Mouse (Mus musculus) left cerebral cortex, postnatal 10 days (tissue): ENCODE results near the gene Sec1. TPM values are rescaled to one million over a fixed set of nuclear protein-coding genes. Genes with fewer than 3 reads are reported as not detected.

Source experiments
- DNase-seq, 2 experiments: peaks; one replicate each; pipeline ENCODE4 v3.0.0; 2021 to 2022; ENCODE audit warnings: low spot score in 2 of 2, mixed read lengths in 1 of 2; ENCODE audit errors: extremely low spot score in 1 of 2
- intact Hi-C: fragments of 180-260 bp; cut with DNase I; formaldehyde crosslinking; loops from one replicate; pipeline ENCODE4 v1.15.1; 2025
- total RNA-seq, 2 experiments: library from RNA; stranded (reverse); gene quantifications; 2 replicates each; pipeline ENCODE4 v1.2.3; 2021

Gene Sec1
- under 1 TPM; 0.34 to 0.39 TPM for total RNA-seq

GRCm38 (mm10) chr7:45693921-45694591 is at the start of gene Sec1:
TSS of gene Sec1 (minus strand) at chr7:45694402.
- peak in 1 of 2 experiments; percentile 36 for DNase-seq
- intact Hi-C loops: loop anchor here (5.0 kb wide), 1 partner anchor 87 kb away; no protein-coding TSS in a partner anchor

GRCm38 (mm10) chr7:45742338-45742737 is 48.1 kb upstream of the Sec1 start:
- DNase-seq: peak in 1 of 2 experiments; percentile 70
- intact Hi-C loops: loop anchor here (5.0 kb wide), 2 partner anchors 40 to 195 kb away; partner anchors contain the start of genes Lmtk3 and Sult2b1

- intact Hi-C loops: loop anchor here (5.0 kb wide), 2 partner anchors 41 to 196 kb away; partner anchors contain the start of genes Lmtk3 and Sult2b1
- DNase-seq: no peak
Observed at GRCm38 (mm10) chr7:45741777-45742176, 47.6 kb upstream of the Sec1 start.

DNA sequence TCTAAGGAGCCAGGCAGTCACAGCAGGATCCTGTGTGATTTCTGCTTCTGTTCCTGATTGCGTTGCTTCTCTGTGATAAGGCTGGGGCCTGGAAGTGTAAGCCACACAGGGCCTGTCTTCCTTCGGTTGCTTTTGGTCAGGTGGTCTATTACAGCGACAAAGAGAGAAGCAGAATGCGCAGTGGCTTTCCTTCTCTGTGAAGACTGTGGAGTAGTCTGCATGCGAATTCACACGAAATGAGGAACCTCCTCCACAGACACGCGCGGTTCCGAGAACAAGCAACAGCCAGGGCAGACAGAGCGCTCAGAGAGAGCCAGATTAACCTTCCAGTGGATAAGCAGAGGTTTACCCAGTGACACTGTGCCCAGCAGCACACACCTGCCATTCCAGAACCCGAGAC is 47.1 kb upstream of the Sec1 start:
- no peak for DNase-seq
- intact Hi-C loops: loop anchor here (5.0 kb wide), 2 partner anchors 41 to 196 kb away; partner anchors contain the start of genes Lmtk3 and Sult2b1

- no peak for DNase-seq
- intact Hi-C loops: loop anchor here (2.0 to 5.0 kb wide), 3 partner anchors 42 to 197 kb away; partner anchors contain the start of genes Lmtk3 and Sult2b1
Observed at GRCm38 (mm10) chr7:45739820-45740219, 45.6 kb upstream of the Sec1 start.

- DNase-seq: peak; percentile 84 to 86
- intact Hi-C loops: loop anchor here (2.0 kb wide), 1 partner anchor 62 kb away; no protein-coding TSS in a partner anchor
Observed at GRCm38 (mm10) chr7:45739162-45739763, 45.1 kb upstream of the Sec1 start.

DNA sequence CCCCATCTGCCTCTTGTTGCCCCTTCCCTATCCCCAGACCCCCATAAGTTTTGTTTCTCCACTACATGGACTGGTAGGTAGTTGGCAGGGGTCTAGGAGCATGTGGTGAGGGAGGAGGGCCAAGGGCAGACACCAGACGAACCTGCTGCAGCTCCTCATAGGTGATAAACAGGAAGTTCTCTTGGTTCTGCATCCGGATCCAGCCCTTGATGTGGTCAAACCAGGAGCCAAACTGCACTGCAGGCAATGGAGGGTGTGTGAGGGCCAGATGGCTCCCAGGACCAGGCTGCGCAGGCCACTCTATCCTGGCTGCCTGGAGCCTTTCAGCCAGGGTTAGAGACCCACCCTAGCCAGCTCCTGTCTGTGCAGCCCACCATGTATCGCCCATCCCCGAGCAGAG is 39.3 kb upstream of the Sec1 start:
- intact Hi-C loops: no loop called here
- no peak for DNase-seq

DNA sequence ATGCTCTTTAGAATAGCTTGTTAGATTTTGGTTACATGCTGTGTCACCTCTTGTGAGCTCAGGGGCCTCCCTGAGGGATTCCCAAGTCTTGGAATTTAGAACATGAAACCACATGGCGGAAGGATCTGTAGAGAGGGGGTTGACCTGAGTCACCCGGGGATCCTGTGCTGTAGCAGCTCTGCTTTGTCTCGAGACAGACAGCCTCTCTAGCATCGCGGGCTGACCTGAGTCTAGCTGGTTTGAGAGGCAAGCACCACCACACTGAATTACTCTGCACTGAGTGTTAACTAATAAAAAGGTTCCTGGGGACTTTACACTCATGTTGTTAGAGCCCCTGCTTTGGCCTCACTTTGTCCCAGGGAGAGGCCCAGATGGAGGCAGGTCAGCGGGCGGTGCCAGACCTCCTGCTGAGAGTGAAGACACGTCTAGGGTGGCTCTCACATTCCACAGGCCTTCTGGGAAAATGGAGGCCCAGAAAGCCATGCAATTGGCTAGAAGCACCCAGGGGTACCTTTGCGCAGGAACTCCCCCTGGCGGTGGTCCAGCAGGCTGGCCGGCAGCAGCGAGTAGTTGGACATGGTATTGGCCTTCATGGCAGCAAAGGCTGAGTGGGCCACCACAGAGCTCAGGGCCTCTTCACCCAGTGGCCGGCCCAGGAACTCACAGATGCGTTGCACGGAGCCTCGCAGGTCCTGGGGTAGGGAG is 36.7 kb upstream of the Sec1 start:
- intact Hi-C loops: no loop called here
- peak in 1 of 2 experiments; percentile 76 for DNase-seq

DNA sequence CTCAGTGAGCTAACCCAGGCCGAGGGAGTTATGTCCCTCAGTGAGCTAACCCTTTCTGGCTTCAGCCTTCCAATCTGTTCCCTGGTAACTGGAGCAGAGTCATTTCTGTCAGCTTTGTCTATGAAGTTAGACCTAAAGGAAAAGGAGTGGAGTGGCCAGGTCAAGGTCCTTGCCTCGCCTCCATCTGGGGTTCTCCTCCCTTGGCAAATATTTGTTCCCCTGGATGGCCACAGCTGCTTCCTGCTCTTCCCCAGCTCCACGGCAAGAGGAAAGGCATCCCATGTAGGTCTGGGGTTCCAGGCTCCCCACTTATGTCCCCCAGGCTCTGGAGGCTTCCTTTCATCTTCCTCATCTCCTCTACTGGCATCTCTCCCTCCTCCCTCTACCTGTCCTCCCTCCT is 33.4 kb upstream of the Sec1 start:
- intact Hi-C loops: no loop called here
- no peak for DNase-seq

DNA sequence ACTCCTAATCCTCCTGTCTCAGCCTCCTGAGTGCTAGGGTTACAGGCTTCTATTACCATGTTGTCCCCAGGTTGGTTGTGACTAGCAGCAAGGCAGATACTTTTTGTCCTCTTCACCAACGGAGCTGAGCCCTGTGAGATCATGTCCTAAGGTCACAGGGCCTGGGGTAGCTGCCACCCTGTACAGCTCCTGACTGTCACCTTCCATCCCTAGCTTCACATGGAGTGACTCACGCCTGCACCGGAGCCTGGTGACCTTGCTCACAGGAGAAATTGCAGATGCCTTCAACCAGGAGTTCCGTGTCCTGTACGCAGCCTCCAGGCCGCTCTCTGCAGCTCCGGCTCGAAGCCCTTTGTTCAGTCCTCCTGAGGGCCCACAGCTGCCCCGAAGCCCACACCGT is 32.2 kb upstream of the Sec1 start:
- intact Hi-C loops: no loop called here

DNA sequence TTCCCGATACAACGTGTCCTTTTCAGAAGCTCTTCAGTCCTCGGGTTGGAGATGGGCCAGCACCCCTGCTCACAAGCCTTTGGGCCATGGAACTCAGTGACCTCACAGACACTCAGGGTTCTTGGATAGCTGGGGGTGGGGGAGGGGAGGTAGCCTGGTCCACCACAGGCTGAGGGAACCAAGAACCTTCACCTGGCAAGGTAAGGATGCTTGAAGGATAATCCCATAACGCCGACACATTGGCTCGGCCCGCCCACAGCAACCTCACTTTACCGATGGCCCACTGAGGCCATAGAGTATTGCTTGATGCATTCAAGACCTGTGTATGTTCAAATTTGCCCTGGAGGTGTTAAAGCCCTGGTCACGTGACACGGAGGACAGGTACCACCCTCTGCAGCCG is 31.5 kb upstream of the Sec1 start, which contains the start of gene Spaca4:
Spaca4 (minus strand) TSS at position 101 of the 400 bp plus-strand sequence.
- DNase-seq: no peak
- intact Hi-C loops: no loop called here

More for the DNA sequence above, 32.2 kb upstream of the Sec1 start:
- no peak for DNase-seq

DNA sequence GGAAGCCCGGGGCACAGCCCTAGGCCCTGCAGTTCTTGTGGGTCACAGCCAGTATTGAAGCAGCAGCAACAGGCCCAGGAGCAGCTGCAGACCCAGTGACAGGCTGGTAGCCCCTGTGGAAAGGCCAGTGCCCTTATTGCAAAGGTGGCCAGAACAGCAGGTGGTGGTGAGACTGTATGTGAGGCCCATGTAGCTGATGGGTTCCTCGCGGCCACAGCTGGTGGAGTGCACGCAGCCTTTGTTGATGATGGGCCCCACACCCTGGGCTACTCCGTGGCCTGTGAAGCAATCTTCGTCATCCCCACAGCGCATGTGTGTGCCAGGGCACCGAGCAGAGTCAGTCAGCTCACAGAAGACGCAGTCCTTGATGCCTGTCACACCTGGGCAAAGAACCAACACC is 30.9 kb upstream of the Sec1 start:
- intact Hi-C loops: no loop called here
- DNase-seq: no peak

DNA sequence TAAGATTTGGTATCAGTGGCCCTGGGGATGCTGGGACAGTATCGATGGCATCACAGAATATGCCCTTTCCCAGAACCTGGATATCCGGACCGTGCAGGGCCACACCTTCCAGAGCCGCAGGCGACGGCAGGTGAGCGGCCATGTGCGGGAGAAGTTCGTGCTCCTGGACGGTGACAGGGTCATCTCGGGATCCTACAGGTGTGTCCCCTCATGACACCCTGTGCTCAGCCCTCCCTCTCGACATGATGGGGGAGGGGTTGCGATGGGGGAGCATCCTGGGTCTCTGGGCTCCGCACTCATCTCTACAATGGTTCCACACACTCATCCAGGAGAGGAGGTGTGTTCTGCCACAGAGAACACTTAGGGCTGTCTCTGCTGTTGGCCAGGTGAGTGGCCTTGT is 29.6 kb upstream of the Sec1 start:
- intact Hi-C loops: no loop called here
- DNase-seq: no peak

GRCm38 (mm10) chr7:45723301-45723700 is 29.1 kb upstream of the Sec1 start:
- no peak for DNase-seq
- intact Hi-C loops: no loop called here

DNA sequence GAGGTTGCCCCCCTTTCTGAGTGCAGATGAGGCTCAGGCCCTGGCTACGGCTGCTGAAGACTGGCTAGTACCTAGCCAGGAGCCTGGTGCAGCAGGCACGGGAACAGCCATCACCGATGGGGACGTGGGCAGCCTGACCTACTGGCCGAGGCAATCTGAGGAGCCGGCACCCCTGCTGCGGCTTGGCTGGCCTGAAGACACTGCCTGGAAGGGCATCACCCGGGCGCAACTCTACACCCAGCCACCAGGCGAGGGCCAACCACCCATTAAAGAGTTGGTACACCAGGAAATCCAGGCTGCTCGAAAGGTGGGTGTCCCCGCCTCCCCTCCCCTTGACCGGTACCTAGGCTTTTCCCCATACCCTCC is 28.1 kb upstream of the Sec1 start:
- intact Hi-C loops: no loop called here
- no peak for DNase-seq

DNA sequence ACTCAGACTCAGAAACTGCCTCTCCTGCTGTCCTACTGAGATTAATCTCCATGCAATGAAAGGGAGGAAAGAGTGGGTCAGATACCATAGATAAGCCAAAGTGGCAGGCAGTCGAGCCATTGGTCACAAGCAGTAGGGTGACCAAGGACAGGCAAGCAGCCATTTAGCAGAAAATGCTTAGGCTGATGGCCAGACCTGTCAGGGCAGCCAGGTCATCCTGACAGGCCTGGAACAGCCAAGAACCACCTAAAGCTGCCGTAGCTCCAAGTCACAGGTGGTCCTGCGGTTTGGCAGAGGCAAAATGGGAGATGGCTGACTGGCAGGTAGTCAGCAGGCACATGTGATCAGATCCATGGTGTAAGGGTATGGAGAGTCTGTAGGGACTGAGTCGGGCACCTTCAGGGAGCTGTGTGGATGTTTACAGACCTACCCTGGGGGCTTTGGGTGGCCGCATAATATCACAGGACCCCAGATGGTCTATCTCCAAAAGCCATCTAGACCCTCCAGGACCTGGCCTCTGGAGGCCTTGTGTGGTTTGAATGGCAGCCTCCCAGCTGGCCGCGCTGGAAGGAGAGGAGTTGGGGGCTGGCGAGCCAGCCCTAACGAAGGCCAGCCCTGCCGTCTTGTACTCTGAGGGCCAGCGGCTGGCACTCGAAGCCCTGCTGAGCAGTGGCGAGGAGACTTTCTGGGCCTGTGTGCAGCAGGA is 27.6 kb upstream of the Sec1 start:
- intact Hi-C loops: no loop called here
- DNase-seq: peak in 1 of 2 experiments; percentile 26

GRCm38 (mm10) chr7:45721234-45721571 is 27.0 kb upstream of the Sec1 start:
- no peak for DNase-seq

DNA sequence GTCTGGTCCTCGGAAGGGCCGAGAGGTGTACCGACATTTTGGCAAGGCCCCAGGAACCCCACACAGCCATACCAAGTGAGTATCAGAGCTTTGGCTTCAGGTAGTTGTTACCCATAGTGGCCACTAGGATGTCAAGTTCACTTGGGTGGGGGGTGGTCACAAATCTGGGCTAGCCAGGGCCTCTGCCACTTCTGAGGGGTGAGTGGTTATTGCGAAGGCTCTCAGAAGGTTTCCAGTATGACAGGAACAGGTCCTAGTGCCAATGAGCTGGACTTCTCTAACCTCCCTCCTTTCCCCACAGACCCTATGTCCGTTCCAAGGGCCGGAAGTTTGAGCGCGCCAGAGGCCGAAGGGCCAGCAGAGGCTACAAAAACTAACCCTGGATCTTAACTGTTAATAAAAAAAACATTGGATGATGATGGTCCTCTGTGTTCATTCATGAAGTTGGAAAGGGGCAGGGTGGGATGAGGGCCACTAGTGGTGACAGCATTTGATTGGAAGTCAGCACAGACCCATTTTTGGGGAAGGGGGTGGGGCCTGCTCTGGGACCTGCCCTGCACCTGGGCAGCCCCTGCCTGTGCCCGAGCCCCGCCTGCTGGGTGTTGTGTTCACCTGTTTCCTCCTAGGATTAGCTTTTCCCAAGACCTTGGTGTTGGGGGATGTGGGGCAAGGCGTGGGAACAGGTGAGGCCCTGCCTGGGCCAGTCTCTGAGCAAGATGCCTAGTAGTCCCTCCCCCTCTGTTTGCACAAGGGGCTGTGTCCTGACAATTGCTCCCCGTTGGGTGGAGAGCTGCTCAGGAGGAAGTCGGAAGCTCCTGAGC is 26.4 kb upstream of the Sec1 start, which contains the start of gene Fam83e:
Fam83e (plus strand) TSS at position 800 of the 821 bp plus-strand sequence.
- intact Hi-C loops: no loop called here
- DNase-seq: peak in 1 of 2 experiments; percentile 34

More at GRCm38 (mm10) chr7:45721234-45721571, 27.0 kb upstream of the Sec1 start:
- intact Hi-C loops: no loop called here
